Mouse (Mus musculus) embryo, embryonic 11 days (tissue): ENCODE results near the gene Dpf3.

Experiments
- DNase-seq: peaks from one replicate; pipeline ENCODE4 v3.0.0-alpha.2; 2015

Dpf3 gene

DNA sequence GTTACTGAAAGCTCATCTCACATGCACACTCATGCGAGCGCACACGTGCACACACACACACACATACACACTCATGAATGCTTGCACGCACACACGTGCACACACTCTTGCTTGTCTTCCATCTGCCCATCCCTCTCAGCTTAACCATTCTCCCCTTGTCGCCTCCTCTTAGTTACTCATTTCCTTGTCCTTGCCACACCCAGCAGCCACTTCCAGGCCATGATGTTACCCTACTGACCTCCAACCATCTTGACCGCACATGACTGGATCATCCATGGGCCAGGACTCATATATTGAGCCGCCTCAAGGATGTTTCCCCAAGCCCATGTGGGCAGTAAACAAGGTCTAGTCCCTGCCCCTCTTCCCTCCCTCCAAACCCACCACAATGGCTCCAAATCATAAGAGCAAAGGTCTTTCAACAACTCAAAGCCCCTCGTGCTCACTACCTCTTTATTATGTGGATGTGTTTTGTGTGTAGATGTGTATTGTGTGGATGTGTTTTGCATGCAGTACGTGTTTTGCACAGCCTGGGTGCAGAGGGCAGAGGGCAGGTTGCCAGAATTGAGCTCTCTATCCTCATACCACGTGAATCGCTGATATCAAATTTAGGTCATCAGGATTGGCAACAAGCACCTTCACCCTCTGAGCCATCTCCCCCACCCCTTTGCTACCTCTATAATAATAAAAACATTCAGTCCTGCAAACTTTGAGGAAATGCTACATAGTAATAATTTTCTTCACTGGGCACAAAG, 82.0 kb downstream of the Dpf3 start:
- no peak for DNase-seq

DNA sequence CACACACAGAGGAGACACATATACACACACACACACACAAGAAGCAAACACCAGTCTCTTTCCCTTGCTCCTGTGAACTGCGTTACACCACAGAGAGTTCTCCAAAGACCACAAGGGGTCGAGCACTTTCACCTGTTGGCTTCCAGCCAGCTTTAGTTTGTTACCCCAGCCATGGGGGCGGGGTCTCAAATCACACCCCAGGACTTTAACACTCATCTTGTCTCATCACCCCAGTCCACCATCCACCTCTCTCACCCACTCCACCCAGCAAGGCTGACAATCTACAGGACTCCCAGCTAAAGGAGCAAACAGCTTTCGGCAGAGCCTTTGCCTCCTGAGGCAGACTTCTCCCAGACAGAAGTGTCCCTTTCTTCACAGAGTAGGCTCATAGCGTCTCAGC, 85.2 kb downstream of the Dpf3 start:
- no peak for DNase-seq

DNA sequence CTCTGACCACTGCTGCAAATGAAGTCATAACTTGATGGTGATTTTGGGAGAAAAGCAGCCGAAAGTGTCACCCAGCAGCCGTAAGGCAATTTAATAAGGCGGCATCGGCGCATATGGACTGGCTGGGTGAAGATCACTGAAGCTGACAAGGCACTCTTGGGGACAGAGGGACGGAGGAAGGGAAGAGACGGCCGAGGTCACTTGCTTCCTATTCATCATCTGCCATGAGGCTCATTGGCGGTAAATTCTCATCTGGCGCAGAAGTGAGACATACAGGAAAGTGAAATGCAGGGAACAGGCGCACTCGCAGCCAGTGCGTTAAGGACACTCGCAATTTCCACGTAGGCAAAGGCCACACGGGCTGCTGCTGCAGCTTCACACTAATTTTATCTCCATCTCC, 95.5 kb downstream of the Dpf3 start:
- DNase-seq = no peak

GRCm38 (mm10) chr12:83387554-83387953, 100.0 kb downstream of the Dpf3 start:
- DNase-seq = no peak

DNA sequence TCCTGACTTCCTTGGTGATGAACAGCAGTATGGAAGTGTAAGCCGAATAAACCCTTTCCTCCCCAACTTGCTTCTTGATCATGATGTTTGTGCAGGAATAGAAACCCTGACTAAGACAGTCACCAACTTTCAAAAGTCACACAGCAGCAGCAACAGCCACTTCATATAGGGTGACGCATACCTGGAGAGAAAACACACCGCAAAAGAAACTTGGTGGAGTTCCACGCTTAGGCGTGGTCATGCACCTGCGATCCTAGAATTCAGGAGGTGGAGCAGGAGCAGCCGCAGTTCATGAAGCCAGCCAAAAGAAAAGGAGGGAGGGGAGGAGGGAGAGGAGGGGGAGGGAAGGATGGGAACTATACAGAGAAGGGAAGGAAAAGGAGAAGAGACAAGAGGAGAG, 106.4 kb downstream of the Dpf3 start:
- DNase-seq = no peak

DNA sequence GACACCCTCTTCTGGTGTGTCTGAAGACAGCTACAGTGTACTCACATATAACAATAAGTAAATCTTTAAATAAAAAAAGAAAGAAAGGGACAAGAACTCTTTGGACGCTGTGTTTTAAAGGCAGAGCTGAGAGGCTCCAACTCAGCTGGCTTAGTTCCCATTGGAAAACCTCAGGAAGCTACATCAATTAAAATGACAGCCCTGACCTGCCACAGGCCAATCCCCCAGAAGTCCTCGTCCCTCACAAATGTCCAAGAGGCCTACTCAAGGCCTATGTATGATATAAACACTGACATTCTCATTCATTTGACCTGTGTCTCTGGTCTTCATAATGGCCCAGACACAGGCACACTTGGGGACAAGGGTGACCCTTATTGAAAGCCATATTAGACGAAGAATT, 107.5 kb downstream of the Dpf3 start:
- DNase-seq = no peak

GRCm38 (mm10) chr12:83375015-83375831, 112.3 kb downstream of the Dpf3 start:
- no peak for DNase-seq

DNA sequence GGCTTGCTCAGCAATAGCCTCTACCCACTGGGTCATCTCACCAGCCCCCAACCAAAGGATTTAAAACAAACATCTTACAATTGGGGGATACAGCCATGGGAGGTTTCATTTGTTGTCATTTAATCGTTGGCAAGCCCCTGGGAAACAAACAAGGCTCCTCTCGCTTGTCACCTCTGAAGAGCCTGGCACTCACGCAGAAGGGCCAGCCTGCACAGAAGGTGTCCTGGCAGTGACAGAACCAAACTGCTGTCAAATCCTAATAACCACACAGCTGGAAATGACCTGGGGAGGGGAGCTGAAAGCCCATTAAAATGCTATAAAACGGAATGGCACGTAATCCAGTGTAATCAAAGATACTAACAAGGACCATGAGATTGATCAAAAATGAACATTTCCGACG, 114.4 kb downstream of the Dpf3 start:
- no peak for DNase-seq

GRCm38 (mm10) chr12:83372290-83372689, 115.2 kb downstream of the Dpf3 start:
- no peak for DNase-seq

DNA sequence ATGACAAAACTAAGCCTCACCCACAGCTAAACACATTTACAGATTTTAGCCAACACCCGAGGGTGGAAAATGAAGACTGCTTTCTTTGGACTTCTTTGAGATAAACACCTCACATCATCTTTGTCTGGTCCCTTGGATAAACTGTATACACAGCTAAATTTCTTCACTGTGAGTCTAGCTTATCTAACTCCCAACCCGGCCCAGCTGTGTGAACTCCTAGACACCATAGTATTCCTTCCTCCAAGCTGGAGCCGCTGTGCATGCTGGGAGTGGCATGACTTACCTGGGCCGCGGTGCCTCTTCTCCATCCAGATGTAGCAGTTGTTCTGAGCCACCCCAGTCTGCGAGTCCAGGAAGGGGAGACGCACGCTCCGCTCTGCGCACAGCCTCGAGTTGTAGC, 117.3 kb downstream of the Dpf3 start:
- no peak for DNase-seq

DNA sequence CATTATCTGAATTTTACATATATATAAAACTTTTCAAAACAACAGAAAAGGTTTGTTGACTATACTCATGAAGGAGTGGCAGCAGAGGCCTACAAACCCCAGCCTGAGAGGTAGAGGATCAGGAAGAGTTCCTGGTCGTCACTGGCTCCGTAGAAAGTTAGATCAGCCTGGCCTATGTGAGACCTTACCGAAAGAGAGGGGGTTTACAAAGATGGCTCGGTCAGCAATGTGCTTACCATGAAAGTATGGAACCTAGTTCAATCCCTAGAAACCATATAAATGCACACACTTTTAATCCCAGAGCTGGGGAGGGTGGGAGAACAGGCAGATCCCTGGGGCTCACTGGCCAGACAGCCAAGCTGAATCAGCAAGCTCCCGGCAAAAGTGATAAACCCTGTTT, 118.1 kb downstream of the Dpf3 start:
- no peak for DNase-seq

- DNase-seq = no peak
Measured at GRCm38 (mm10) chr12:83367486-83367885, 120.0 kb downstream of the Dpf3 start.

- DNase-seq = no peak
Measured at GRCm38 (mm10) chr12:83364771-83365170, 122.7 kb downstream of the Dpf3 start.

DNA sequence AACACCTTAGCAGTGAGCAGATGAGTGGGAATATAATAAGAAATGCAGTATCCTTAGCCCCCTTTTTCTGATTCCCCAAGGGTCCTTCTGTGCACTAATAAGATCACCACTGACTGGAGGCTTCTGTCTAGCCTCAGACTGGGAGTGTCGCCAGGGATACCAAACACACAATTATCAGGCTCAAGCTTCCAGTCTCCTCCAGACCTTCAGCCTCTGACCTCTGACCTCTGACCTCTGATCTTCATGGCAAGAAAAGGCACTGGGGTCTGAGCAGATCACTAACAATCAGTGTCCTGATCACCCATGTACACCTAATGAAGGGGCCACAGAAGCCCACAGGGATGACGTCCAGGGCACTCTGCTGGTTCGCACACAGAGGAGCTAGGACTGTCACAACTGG, 125.7 kb downstream of the Dpf3 start:
- no peak for DNase-seq

- no peak for DNase-seq
Measured at GRCm38 (mm10) chr12:83352640-83353039, 134.9 kb downstream of the Dpf3 start.

DNA sequence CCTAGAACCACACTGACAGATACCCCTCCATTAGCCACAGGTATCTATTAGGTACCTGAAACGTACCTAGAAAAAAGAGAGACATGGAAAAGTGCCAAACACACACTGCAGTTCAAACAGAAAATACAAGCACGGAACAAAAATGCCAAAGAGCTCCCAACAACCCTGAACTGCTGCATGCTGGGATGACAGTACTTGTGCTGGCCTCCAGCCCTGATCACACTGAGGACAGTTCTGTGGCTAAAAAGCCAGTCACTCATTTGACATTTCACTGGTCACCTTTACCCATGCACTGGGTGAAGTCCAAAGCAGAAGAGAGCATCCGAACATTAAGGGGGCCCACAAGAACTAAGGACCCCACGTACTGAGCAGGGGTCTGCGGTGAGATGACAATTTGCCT, 137.8 kb downstream of the Dpf3 start:
- no peak for DNase-seq

- DNase-seq = no peak
Measured at GRCm38 (mm10) chr12:83348246-83348645, 139.3 kb downstream of the Dpf3 start.

DNA sequence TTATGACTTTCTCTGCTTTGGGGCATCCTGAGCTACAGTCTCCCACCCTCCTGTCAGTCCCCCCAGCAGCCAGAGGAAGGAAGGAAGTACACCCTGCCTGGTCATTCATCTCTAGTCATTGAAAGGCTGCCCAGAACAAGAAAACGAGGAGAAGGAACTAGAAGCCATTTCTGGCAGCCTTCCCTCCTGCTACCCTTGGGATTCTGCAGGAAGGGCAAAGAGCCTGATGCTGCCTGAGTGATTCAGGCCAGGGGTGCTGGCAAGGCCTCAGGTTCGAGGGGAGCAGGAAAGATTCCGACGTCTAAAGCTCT, 144.7 kb downstream of the Dpf3 start:
- no peak for DNase-seq

DNA sequence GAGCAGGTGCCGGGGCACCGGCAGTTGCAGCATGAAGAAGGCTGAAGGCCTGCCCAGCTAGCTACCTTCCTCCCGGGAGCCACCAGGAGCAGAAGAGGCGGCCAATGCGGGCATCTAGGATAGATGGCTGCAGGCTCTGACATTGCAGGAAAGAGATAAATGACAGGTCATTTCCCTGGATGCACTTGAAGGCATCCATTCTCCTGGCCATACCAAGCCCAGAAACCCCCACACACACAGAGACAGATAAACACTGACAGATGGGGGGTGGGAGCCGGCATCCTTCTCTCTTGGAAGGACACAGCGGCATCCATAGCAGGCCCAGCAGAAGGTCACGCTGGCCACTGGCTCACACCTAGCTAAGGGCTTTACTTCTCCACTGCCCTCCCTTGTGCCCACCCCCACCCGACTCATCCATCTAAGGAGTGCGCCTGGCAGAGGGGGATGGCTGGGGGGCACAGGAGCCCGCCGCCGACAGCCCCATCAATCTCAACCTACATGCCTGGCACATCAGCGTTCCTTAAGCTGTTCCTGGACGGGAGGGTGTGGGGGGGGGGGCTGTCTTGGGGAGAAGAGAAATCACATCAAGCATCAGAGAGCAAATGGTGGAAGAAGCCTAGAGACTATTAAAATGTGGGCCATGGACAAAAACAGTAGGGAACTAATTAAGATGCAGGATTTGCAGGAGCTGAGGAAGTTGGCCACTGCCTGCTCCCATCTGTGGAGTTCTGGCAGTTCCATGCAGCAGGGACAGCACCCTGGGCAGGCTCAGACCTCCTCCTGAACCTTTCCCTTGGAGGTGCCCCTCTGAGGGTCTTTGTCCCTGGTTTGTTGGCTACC, 145.3 kb downstream of the Dpf3 start:
- peak; percentile 17 for DNase-seq

DNA sequence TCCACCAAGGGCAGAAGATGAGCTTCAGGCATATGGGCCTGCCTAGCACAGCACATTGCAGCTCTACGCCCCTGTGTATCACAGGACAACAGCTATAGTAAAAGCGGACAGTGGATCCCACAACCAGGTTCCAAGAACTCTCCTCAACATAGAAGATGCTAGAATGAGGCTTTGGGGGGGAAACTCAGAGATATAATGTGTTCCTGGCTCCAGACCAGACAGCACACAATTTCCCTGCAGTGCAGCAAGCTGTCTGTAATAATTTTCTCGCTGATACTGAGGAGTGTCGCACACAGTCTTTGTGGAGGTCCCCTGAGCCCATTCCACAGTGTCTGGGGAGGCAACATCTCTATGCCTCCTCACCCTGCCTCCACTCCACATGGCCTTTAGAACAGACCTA, 146.6 kb downstream of the Dpf3 start:
- no peak for DNase-seq

GRCm38 (mm10) chr12:83338345-83338744, 149.2 kb downstream of the Dpf3 start:
- no peak for DNase-seq

DNA sequence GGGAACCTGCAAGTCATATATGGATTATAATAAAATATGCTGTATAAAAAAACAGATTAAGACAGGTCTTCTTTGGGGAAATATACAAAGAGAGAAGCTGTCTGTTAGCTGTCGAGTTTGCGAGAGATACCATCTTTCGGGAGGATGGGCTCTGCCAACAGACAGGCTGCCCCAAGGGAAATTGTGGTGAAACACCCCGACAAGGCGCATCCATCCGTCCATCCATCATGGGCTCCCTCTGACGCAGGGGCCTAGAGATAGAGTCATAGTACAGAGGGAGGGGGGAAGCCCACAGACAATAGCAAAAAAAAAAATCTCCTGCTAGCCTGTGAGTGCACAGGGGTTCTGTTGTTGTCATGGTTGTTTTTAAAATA, 149.8 kb downstream of the Dpf3 start:
- peak; percentile 37 for DNase-seq

- peak; percentile 23 for DNase-seq
Measured at GRCm38 (mm10) chr12:83337077-83337775, 150.3 kb downstream of the Dpf3 start.
